Mouse (Mus musculus): ENCODE results near the gene Ankrd11. TPM values are rescaled to one million over a fixed set of nuclear protein-coding genes. Genes with fewer than 3 reads are reported as not detected.

Ankrd11 gene
- total and polyA plus RNA-seq, 3 experiments = 49.2 to 235 (median 87.7) TPM

DNA sequence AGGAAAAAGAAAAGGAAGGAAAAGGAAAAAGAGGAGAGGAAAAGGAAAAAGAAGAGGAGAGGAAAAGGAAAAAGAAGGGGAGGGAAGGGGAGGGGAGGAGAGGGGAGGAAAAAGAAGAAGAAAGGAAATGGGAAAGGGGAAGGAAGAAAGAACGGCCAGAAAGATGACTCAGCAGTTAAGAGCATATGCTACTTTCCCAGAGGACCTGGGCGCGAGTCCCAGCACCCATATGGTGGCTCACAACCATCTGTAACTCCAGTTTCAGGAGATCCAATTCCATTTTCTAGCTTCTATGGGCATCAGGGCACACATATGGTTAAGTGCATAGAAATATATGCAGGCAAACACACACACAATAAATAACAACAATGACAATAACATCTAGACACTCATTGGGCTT is 73.9 kb downstream of the Ankrd11 start:
- Histone ChIP-seq H3K27me3 (ENCODE audit: control insufficient read depth in 1 of 2, insufficient read depth in 2 of 2, low read length in 2 of 2) (no peaks in the 10 kb centered on the region), H3K27ac (ENCODE audit: control insufficient read depth, low read depth, low read length) (no peak overlapping the region; the same call in 1 of the 2 replicates), H3K4me3 (ENCODE audit: control insufficient read depth in 1 of 2, insufficient read depth in 1 of 2, low read depth in 2 of 2, low read length in 2 of 2) (no peak overlapping the region), H3K9me3 (replicated peaks; ENCODE audit: insufficient read depth, low read length) (no peaks in the 10 kb centered on the region), H3K36me3 (ENCODE audit: control insufficient read depth in 1 of 2, insufficient read depth in 2 of 2, low read length in 2 of 2) (peaks cover 21 to 34% of the 10 kb centered on the region in 2 experiments), H3K79me2 (ENCODE audit: control insufficient read depth, insufficient read depth, low read length, poor library complexity) (peaks cover 72% of the 10 kb centered on the region), H3K4me1 (ENCODE audit: control insufficient read depth in 1 of 2, insufficient read depth in 2 of 2, low read length in 2 of 2) (peaks cover 7 to 14% of the 10 kb centered on the region in 2 experiments), H3K9ac (ENCODE audit: control insufficient read depth, low read depth, low read length, poor library complexity, severe bottlenecking) (no peak overlapping the region)
- TF ChIP-seq ZNF384 (IDR thresholded peaks at IDR 0.05; ENCODE audit: low read depth, low read length) (no peak), KAT2A (conservative IDR thresholded peaks at IDR 0.05; ENCODE audit: low read depth, low read length) (no peak), MAFK (IDR thresholded peaks at IDR 0.05; ENCODE audit: borderline replicate concordance, low read depth, low read length) (peak; percentile 71), USF2 (IDR thresholded peaks at IDR 0.05; ENCODE audit: borderline replicate concordance in 1 of 2, insufficient read depth in 1 of 2, low read depth in 1 of 2, low read length in 2 of 2) (no peak), EP300 (IDR thresholded peaks at IDR 0.05; ENCODE audit: low read depth in 1 of 2, low read length in 2 of 2) (0 out of 4 replicates have a peak, but pooled peaks of 1 of the 2 experiments have one; percentile 9), ZMIZ1 (IDR thresholded peaks at IDR 0.05; ENCODE audit: low read depth, low read length) (no peak), ETS1 (IDR thresholded peaks at IDR 0.05; ENCODE audit: low read depth, low read length) (0 out of 2 replicates have a peak, but pooled peaks have one; percentile 45)
- peak; percentile 40 for DNase-seq (ENCODE audit: low read depth, low spot score)

DNA sequence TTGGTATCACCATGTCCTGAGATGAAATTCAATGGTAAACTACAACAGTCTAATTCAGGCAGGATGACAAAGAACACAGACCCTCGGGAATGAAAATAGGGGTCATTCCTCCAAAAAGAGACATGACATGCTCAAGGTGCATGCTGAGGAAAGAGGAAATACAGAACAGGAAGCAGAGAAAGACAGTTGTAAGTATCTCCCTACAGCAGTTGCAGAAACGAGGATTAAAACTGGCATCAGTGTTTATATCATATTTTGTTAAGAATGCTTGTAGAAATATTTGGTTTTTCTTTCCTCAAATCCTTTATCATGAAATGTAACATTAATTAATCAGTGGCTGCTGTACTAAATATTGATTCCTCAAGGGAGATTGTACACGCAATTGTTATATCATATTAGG is 75.4 kb downstream of the Ankrd11 start:
- no peak overlapping the region for H3K4me3 ChIP-seq (ENCODE audit: control insufficient read depth in 1 of 2, insufficient read depth in 1 of 2, low read depth in 2 of 2, low read length in 2 of 2)
- no peak overlapping the region for H3K9ac ChIP-seq (ENCODE audit: control insufficient read depth, low read depth, low read length, poor library complexity, severe bottlenecking)
- no peak overlapping the region for H3K27ac ChIP-seq (ENCODE audit: control insufficient read depth, low read depth, low read length)
- H3K4me1 ChIP-seq (ENCODE audit: control insufficient read depth in 1 of 2, insufficient read depth in 2 of 2, low read length in 2 of 2) = peaks cover 16 to 28% of the 10 kb centered on the region in 2 experiments
- H3K9me3 ChIP-seq (replicated peaks; ENCODE audit: insufficient read depth, low read length) = no peaks in the 10 kb centered on the region
- peak; percentile 36 for DNase-seq (ENCODE audit: low read depth, low spot score)
- peaks cover 80% of the 10 kb centered on the region for H3K79me2 ChIP-seq (ENCODE audit: control insufficient read depth, insufficient read depth, low read length, poor library complexity)
- TF ChIP-seq MYC (IDR thresholded peaks at IDR 0.05; ENCODE audit: low read depth, low read length) (peak; percentile 38; the same call in 1 of the 2 replicates), ZKSCAN1 (IDR thresholded peaks at IDR 0.05; ENCODE audit: low read depth, low read length) (no peak), NRF1 (IDR thresholded peaks at IDR 0.05; ENCODE audit: insufficient read depth, low read depth, low read length, poor library complexity, severe bottlenecking) (no peak), EP300 (IDR thresholded peaks at IDR 0.05; ENCODE audit: low read depth in 1 of 2, low read length in 2 of 2) (peak; percentile 68 to 70; a peak in 3 of 4 replicates)
- H3K27me3 ChIP-seq (ENCODE audit: control insufficient read depth in 1 of 2, insufficient read depth in 2 of 2, low read length in 2 of 2) = no peaks in the 10 kb centered on the region
- peaks cover 14 to 49% of the 10 kb centered on the region in 2 experiments for H3K36me3 ChIP-seq (ENCODE audit: control insufficient read depth in 1 of 2, insufficient read depth in 2 of 2, low read length in 2 of 2)

DNA sequence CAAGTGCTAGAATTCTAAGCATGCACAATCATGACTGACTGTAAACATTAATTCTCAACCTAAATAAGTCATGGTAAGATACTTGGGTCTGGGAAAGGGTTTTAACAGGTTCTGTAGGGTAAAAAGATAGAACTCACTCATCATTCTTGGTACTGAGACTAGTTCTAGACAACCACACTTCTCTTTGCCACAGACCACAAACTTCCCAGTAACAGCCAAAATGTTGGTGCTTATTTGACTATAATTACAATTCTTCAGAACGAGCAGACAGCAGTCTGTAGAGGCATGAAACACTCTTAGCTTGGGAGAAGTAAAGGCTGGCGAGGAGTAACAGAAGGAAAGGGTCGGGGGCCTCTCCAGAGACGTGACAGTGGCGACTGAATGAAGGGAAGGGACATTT is 80.0 kb downstream of the Ankrd11 start:
- no peaks in the 10 kb centered on the region for H3K27me3 ChIP-seq (ENCODE audit: control insufficient read depth in 1 of 2, insufficient read depth in 2 of 2, low read length in 2 of 2)
- no peaks in the 10 kb centered on the region for H3K9me3 ChIP-seq (replicated peaks; ENCODE audit: insufficient read depth, low read length)
- H3K27ac ChIP-seq (ENCODE audit: control insufficient read depth, low read depth, low read length) = peak overlapping the region; percentile 55
- no peak overlapping the region for H3K4me3 ChIP-seq (ENCODE audit: control insufficient read depth in 1 of 2, insufficient read depth in 1 of 2, low read depth in 2 of 2, low read length in 2 of 2)
- DNase-seq (ENCODE audit: low read depth, low spot score) = no peak
- peaks cover 30 to 36% of the 10 kb centered on the region in 2 experiments for H3K4me1 ChIP-seq (ENCODE audit: control insufficient read depth in 1 of 2, insufficient read depth in 2 of 2, low read length in 2 of 2)
- peak overlapping the region; percentile 41 for H3K9ac ChIP-seq (ENCODE audit: control insufficient read depth, low read depth, low read length, poor library complexity, severe bottlenecking)
- peaks cover 9 to 59% of the 10 kb centered on the region in 2 experiments for H3K36me3 ChIP-seq (ENCODE audit: control insufficient read depth in 1 of 2, insufficient read depth in 2 of 2, low read length in 2 of 2)
- H3K79me2 ChIP-seq (ENCODE audit: control insufficient read depth, insufficient read depth, low read length, poor library complexity) = peaks cover 79% of the 10 kb centered on the region
- TF ChIP-seq CHD1 (IDR thresholded peaks at IDR 0.05; ENCODE audit: low read depth, low read length) = peak; percentile 84; the same call in 1 of the 2 replicates
- no peak for TF ChIP-seq NRF1 (IDR thresholded peaks at IDR 0.05; ENCODE audit: insufficient read depth, low read depth, low read length, poor library complexity, severe bottlenecking)
- peak; percentile 41; the same call in 1 of the 2 replicates for TF ChIP-seq MXI1 (IDR thresholded peaks at IDR 0.05; ENCODE audit: low read depth, low read length)
- TF ChIP-seq UBTF (IDR thresholded peaks at IDR 0.05; ENCODE audit: borderline replicate concordance, insufficient read depth, low read depth, low read length) = no peak
